Mouse (Mus musculus): ENCODE measurements at regions not wholly inside any gene's neighbourhood (a gene's known extent, or its start where the extent isn't known, plus 50 kb on each side); places are given as distances from the start of the nearest gene placed in this dataset.
"Not testable (repeated sequence)": the region's sequence is repeated elsewhere in the genome, so short reads cannot be mapped to it uniquely, and the experiment has no call there.

DNA sequence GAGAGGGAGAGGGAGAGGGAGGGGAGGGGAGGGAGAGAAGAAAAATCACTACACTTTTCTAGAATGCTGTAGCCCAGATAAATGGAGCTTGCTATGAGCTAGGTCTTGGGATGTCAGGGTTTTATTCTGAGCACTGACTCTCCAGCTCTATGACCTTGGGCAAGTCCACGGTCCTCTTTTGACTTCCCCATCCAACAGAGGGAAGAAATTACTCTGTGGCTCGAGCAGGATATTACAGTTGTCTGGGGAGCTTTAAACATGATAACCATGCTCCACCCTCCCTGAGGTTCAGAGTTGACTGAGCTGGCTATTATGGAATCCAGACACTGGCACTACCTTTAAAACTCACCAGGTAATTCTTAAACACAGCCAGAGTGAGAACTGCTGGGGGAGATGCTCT, 112.6 kb upstream of the Klf4 start:
- DNase-seq (ENCODE audit: low spot score in 2 of 2): no peak

GRCm38 (mm10) chr4:55634946-55635511, 102.8 kb upstream of the Klf4 start:
- no peak for DNase-seq (ENCODE audit: low spot score in 2 of 2)

- DNase-seq (ENCODE audit: low spot score in 2 of 2): no peak
Measured at GRCm38 (mm10) chr4:55631157-55631556, 98.9 kb upstream of the Klf4 start.

GRCm38 (mm10) chr4:55630215-55630614, 97.9 kb upstream of the Klf4 start:
- not testable (repeated sequence) for DNase-seq (ENCODE audit: low spot score in 2 of 2)

DNA sequence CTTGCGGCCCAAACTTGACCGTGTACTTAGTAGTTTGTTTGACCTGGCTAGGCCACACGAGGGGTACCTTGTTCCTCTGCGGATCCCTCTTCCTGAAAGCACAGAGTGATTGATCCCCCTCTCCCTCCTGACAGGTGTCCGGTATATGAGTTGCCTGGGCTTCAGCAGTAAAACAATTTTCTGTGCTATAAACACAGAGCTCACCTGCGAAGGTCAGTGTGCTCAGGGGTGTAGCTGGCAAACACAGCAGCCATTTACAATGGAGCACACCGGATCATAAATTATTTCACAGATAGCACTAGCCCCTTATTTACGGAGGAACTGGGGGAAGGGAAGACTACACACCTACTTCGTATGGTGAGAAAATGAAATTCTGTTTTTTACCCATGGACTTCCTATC, 92.5 kb upstream of the Klf4 start:
- no peak for DNase-seq (ENCODE audit: low spot score in 2 of 2)

DNA sequence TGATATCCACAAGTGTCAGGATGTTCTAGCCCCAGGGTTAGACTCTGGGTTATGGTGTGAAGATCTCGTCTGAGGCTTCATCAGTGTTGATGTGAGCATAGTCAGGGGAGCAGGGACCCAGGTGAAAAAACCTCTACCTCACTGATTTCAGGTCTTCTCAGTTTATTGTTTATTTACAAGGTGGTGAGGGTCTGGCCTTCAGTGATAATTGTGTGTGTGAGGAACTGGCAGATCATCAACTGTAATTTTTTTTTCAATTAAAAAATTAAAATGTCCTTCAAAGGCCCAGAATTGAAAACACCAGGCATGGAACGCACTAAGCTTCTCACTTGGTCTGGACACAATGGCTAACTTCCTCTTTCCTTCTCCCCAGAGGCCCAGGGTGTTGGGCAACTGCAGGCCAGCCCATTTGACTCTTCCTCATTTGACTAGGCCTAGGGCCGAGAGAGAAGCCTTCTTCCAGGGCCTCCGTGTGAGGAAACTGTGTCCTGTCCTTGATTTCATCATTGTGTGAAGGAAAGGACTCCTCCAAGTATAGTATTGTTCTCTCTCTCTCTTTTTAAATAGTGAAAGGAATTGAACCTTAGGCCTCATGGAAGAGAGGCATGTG, 91.0 kb upstream of the Klf4 start:
- no peak for DNase-seq (ENCODE audit: low spot score in 2 of 2)

DNA sequence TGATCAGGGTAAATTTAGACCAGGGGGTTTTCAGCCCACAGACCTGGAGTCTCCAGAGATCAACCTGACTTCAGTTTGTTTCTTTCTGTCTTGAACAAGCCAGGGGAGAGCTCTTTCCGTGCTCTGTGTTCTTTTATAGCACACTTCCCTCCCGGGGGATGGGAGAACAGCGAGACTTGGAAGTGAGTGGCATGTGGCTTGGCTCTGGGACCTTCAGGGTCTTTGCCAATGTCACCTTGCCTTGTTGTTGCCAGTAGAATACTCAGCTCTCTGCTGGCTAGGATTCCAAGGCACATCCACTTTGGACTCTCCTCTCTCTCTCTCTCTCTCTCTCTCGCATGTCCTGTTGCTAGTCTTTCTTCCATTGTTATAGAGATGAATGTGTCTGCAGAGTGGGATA, 90.4 kb upstream of the Klf4 start:
- peak in 1 of 2 experiments; percentile 5 for DNase-seq (ENCODE audit: low spot score in 2 of 2)

GRCm38 (mm10) chr4:55619891-55620290, 87.6 kb upstream of the Klf4 start:
- no peak for DNase-seq (ENCODE audit: low spot score in 2 of 2)

- no peak for DNase-seq (ENCODE audit: low spot score in 2 of 2)
Measured at GRCm38 (mm10) chr4:55615808-55616207, 83.5 kb upstream of the Klf4 start.

DNA sequence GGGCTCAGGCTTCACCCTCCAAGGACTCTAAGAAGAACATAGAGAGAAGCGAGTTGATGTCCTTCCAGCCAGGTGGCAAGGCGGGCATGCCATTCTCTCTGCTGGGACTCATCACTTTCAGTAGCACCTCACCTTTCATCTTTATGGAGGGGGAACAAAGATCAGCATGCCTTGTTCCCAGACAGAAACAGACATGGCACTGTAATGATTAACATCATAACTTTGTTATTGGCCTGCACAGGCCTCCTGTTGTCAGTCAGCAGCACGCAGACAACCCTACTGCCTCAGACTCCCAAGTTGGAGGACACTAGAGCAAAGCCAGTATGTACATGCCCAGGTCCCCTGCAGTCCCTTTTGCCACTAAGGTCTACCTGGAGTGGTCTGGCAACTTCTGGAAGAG, 81.3 kb upstream of the Klf4 start:
- no peak for DNase-seq (ENCODE audit: low spot score in 2 of 2)

GRCm38 (mm10) chr4:55610998-55611397, 78.7 kb upstream of the Klf4 start:
- DNase-seq (ENCODE audit: low spot score in 2 of 2): no peak

DNA sequence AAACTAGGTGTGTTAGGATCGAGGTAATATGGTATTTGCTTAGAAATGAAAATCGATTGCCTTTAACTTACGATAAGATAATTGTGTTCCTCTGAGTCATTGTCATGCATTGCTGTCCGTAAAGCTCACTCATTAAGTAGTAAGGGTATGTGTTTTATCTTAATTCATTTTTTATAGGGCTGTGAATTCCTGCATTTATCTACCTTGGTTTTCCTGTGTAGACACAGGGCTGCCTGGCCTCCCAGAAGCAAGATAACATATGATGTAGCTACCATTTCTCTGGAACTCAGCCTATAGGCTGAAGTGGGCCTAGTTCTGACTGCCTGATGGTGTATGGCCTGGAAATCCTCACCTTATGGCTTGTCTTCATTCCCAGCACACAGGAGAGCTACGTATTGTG, 76.9 kb upstream of the Klf4 start:
- DNase-seq (ENCODE audit: low spot score in 2 of 2): no peak

GRCm38 (mm10) chr4:55605541-55605940, 73.3 kb upstream of the Klf4 start:
- no peak for DNase-seq (ENCODE audit: low spot score in 2 of 2)

DNA sequence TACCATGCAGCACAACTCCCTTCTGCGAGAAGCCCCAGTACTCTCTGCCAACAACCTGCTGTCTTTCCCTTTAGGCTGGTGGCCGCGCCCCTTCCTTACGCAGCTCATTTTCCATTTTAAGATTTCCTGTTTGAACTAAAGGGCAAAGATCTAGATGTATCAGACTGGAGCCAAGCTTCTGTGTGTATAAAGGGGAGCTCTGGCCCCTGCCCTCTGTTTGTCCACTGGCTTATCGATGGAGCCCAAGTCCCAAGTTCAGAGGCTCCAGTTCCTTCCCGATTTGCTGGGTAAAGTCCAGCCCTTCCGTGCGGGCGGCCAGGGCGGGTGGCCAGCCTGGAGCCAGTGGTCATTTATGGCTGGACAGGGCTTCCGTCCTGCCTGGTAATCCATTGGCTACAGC, 72.6 kb upstream of the Klf4 start:
- no peak for DNase-seq (ENCODE audit: low spot score in 2 of 2)

- no peak for DNase-seq (ENCODE audit: low spot score in 2 of 2)
Measured at GRCm38 (mm10) chr4:55603821-55604435, 71.7 kb upstream of the Klf4 start.

GRCm38 (mm10) chr4:55595203-55595602, 62.9 kb upstream of the Klf4 start:
- no peak for DNase-seq (ENCODE audit: low spot score in 2 of 2)

GRCm38 (mm10) chr4:55594699-55595098, 62.4 kb upstream of the Klf4 start:
- no peak for DNase-seq (ENCODE audit: low spot score in 2 of 2)

GRCm38 (mm10) chr4:55593132-55593531, 60.9 kb upstream of the Klf4 start:
- no peak for DNase-seq (ENCODE audit: low spot score in 2 of 2)

GRCm38 (mm10) chr4:55586212-55586611, 53.9 kb upstream of the Klf4 start:
- no peak for DNase-seq (ENCODE audit: low spot score in 2 of 2)

- no peak for DNase-seq (ENCODE audit: low spot score in 2 of 2)
Measured at GRCm38 (mm10) chr4:55583589-55583988, 51.3 kb upstream of the Klf4 start.
